Mouse (Mus musculus) activated CD4-positive, CD25-positive, alpha-beta regulatory T cell, adult 4 months (primary cell): ENCODE measurements around the gene Sel1l3. TPM values are rescaled to one million over a fixed set of nuclear protein-coding genes. Genes with fewer than 3 reads are reported as not detected.

Source experiments
- ATAC-seq: one replicate; pipeline ENCODE4 v1.8.0; 2017
- polyA plus RNA-seq, 2 experiments: library from polyadenylated mRNA; unstranded; fragments of 100-300 nt; shearing (Covaris generic); gene quantifications; one replicate each; pipeline ENCODE4 v1.2.1; 2017

Gene Sel1l3
- polyA plus RNA-seq, 2 experiments from 2014 or later = not detected

GRCm38 (mm10) chr5:53139566-53139965 is 74.2 kb downstream of the Sel1l3 start:
- ATAC-seq = no peak

- ATAC-seq = no peak
Observed at GRCm38 (mm10) chr5:53139140-53139539, 74.6 kb downstream of the Sel1l3 start.

- ATAC-seq = no peak
Observed at GRCm38 (mm10) chr5:53138025-53138424, 75.7 kb downstream of the Sel1l3 start.

- no peak for ATAC-seq
Observed at GRCm38 (mm10) chr5:53135984-53136383, 77.7 kb downstream of the Sel1l3 start.

GRCm38 (mm10) chr5:53134003-53134402 is 79.7 kb downstream of the Sel1l3 start:
- ATAC-seq = no peak

GRCm38 (mm10) chr5:53124701-53125100 is 89.0 kb downstream of the Sel1l3 start:
- no peak for ATAC-seq

GRCm38 (mm10) chr5:53123525-53124286 is 90.0 kb downstream of the Sel1l3 start:
- no peak for ATAC-seq

GRCm38 (mm10) chr5:53119689-53120088 is 94.0 kb downstream of the Sel1l3 start:
- no peak for ATAC-seq

- no peak for ATAC-seq
Observed at GRCm38 (mm10) chr5:53118212-53118611, 95.5 kb downstream of the Sel1l3 start.

GRCm38 (mm10) chr5:53114616-53115267 is 99.0 kb downstream of the Sel1l3 start:
- no peak for ATAC-seq

GRCm38 (mm10) chr5:53112942-53113341 is 100.8 kb downstream of the Sel1l3 start:
- ATAC-seq = no peak

GRCm38 (mm10) chr5:53111036-53111435 is 102.7 kb downstream of the Sel1l3 start:
- no peak for ATAC-seq

GRCm38 (mm10) chr5:53110225-53110624 is 103.5 kb downstream of the Sel1l3 start:
- ATAC-seq = no peak

- no peak for ATAC-seq
Observed at GRCm38 (mm10) chr5:53108668-53109067, 105.1 kb downstream of the Sel1l3 start.

- ATAC-seq = no peak
Observed at GRCm38 (mm10) chr5:53108026-53108425, 105.7 kb downstream of the Sel1l3 start.

- ATAC-seq = no peak
Observed at GRCm38 (mm10) chr5:53106731-53107130, 107.0 kb downstream of the Sel1l3 start.

GRCm38 (mm10) chr5:53106125-53106524 is 107.6 kb downstream of the Sel1l3 start:
- ATAC-seq = no peak

GRCm38 (mm10) chr5:53105716-53106115 is 108.0 kb downstream of the Sel1l3 start:
- ATAC-seq = no peak

- ATAC-seq = no peak
Observed at GRCm38 (mm10) chr5:53104177-53104855, 109.4 kb downstream of the Sel1l3 start.

GRCm38 (mm10) chr5:53101848-53102473 is 111.8 kb downstream of the Sel1l3 start:
- no peak for ATAC-seq

- ATAC-seq = no peak
Observed at GRCm38 (mm10) chr5:53091331-53091730, 122.4 kb downstream of the Sel1l3 start.

GRCm38 (mm10) chr5:53087452-53087851 is 126.3 kb downstream of the Sel1l3 start:
- ATAC-seq = no peak

- no peak for ATAC-seq
Observed at GRCm38 (mm10) chr5:53078453-53078852, 135.3 kb downstream of the Sel1l3 start.
